In genomic region chr16:36817321-36817926, GRCm38 (mm10) we compare ENCODE assay signal across 8 mouse cellular contexts. TPM values are rescaled to one million over a fixed set of nuclear protein-coding genes. Genes with fewer than 3 reads are reported as not detected.
DNase-seq lines count a peak whose midpoint lies in the region; ATAC-seq lines count a peak whose summit lies in the region.

No protein-coding gene starts in this region.

- ATAC-seq in inflammation-experienced regulatory T-cells, adult 6 months = peak; percentile 99
- ATAC-seq in megakaryocyte, adult 5-6 weeks (ENCODE audit: poor library complexity, severe bottlenecking) = peak; percentile 93

- peak; percentile 42 to 62 for DNase-seq in urinary bladder, postnatal 4 days (ENCODE audit: low spot score in 2 of 2)
- DNase-seq in urinary bladder, postnatal 10 days (ENCODE audit: low spot score) = no peak
- peak; percentile 84 for DNase-seq in embryo, embryonic 11 days
- peak; percentile 46 for DNase-seq in gastrocnemius, postnatal 25 days
- peak; percentile 30 to 80 for DNase-seq in left cerebral cortex, adult 8-10 months (ENCODE audit: low spot score in 2 of 2)
- peak; percentile 89 to 92 for DNase-seq in right cerebral cortex, postnatal 10 days (ENCODE audit: low spot score in 2 of 2)

RNA-seq across cellular contexts. Expression of gene Iqcb1, which starts 10.8 kb away (rescaled TPM):
- total RNA-seq in gastrocnemius, postnatal 25 days (2021) = 1 to 10 TPM; 4.7 TPM
- polyA plus RNA-seq in inflammation-experienced regulatory T-cells, adult 6 months (2017; shearing (Covaris generic)) = 10 to 100 TPM in 2 of 3 experiments, 1 to 10 TPM in 1; 6.7 to 25.0 (median 19.2) TPM
- total RNA-seq in left cerebral cortex, adult 8-10 months (2022) = 10 to 100 TPM; 48.5 to 55.7 (median 52.4) TPM
- total RNA-seq in megakaryocyte, adult 5-6 weeks (2015) = 2.8 and 3.7 TPM in 2 replicates
- total RNA-seq in megakaryocyte, adult 5-6 weeks (2017) = 3.6 and 5.5 TPM in 2 replicates

RNA-seq across cellular contexts. Expression of gene Slc15a2, which starts 32.7 kb away (rescaled TPM):
- total RNA-seq in gastrocnemius, postnatal 25 days (2021) = under 1 TPM; 0.51 to 0.83 TPM
- 10 to 100 TPM; 22.2 to 79.8 (median 44.2) TPM for polyA plus RNA-seq in inflammation-experienced regulatory T-cells, adult 6 months (2017; shearing (Covaris generic))
- total RNA-seq in left cerebral cortex, adult 8-10 months (2022) = 10 to 100 TPM; 28.4 to 42.2 (median 32.1) TPM
- 4.1 and 6.7 TPM in 2 replicates for total RNA-seq in megakaryocyte, adult 5-6 weeks (2015)
- total RNA-seq in megakaryocyte, adult 5-6 weeks (2017) = 7.5 and 14.7 TPM in 2 replicates

RNA-seq across cellular contexts. Expression of gene Eaf2, which starts 57.4 kb away (rescaled TPM):
- total RNA-seq in gastrocnemius, postnatal 25 days (2021) = under 1 TPM in 1 of 2 experiments, not detected in 1; 0.19 TPM
- 1 to 10 TPM in 1 of 3 experiments, under 1 TPM in 2; 0.36 to 2.0 (median 0.63) TPM for polyA plus RNA-seq in inflammation-experienced regulatory T-cells, adult 6 months (2017; shearing (Covaris generic))
- total RNA-seq in left cerebral cortex, adult 8-10 months (2022) = 1 to 10 TPM in 2 of 4 experiments, under 1 TPM in 2; 0.70 to 1.7 (median 1.2) TPM
- total RNA-seq in megakaryocyte, adult 5-6 weeks (2015) = 0.29 and 0.75 TPM in 2 replicates
- total RNA-seq in megakaryocyte, adult 5-6 weeks (2017) = 0.57 and 2.6 TPM in 2 replicates

RNA-seq across cellular contexts. Expression of gene Golgb1, which starts 57.5 kb away (rescaled TPM):
- total RNA-seq in gastrocnemius, postnatal 25 days (2021) = 10 to 100 TPM; 18.1 to 23.0 TPM
- 10 to 100 TPM; 33.8 to 41.7 (median 37.1) TPM for polyA plus RNA-seq in inflammation-experienced regulatory T-cells, adult 6 months (2017; shearing (Covaris generic))
- 10 to 100 TPM; 69.1 to 87.5 (median 73.6) TPM for total RNA-seq in left cerebral cortex, adult 8-10 months (2022)
- 7.9 and 13.2 TPM in 2 replicates for total RNA-seq in megakaryocyte, adult 5-6 weeks (2015)
- total RNA-seq in megakaryocyte, adult 5-6 weeks (2017) = 25.9 and 35.8 TPM in 2 replicates

Comparison
In these comparisons a context has a peak if more than half of its experiments do, and no peak if none do; other contexts are left out.
1. RNA of gene Iqcb1, which starts 10.8 kb away (total RNA-seq): 48.5 to 55.7 TPM in left cerebral cortex, adult 8-10 months; 4.7 TPM in gastrocnemius, postnatal 25 days and 2.8 to 5.5 TPM in megakaryocyte, adult 5-6 weeks; every median in the first group is over 4 times any median in the second.